Mouse (Mus musculus): ENCODE data around the gene Zfp945.
"Not testable (repeated sequence)": the region's sequence is repeated elsewhere in the genome, so short reads cannot be mapped to it uniquely, and the experiment has no call there.

Zfp945 gene

DNA sequence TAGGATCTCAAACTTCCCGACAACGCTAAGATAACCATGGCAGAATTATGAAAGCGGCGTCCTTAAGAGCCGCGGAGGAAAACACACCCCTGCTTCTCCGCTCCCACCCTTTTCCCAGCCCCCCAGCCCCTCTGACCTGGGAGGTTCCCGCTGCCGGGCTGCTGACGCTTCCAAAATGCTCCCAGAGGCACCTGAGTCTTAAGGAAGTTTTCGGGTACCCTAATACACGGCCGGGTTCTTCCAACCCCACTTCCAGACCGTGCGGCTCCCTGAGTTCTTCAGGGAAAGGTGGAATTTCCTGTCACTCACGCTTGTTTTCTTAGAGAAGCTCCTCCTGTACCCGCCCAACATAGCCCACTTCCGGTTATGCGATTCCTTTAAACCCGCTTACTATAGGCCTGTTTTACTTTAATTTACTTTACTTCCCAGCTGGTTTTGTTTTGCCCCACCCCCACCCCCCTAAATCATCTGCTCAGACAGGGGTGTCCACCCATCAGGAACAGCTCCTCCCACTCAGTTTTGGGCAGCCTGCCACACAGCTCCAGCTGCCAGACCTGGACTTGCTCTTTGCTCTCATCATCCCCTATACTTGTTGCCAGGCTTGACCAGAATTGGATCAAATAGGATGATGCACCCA lies at the start of gene Zfp945:
TSS of gene Zfp945 (minus strand) at position 290 of the 637 bp plus-strand sequence.
- DNase-seq = peak; percentile 81

DNA sequence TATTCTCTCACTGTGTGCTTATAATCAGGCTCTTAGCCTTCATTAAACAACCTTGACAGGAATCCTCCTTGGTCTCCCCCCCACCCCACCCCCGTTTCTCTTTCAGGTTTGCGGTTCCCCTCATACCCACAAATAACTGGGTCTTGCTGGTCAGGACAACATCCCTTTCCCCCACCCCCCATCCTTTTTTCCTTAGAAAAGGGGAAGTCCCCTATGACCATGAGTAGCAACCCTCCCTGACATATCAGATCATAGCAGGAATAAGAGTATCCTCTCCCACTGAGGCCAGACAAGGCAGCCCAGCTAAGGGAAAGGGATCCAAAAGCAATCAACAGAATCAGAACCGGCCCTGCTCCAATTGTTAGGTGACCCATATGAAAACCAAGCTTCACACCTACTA lies 21.4 kb upstream of the Zfp945 start:
- no peak for DNase-seq

DNA sequence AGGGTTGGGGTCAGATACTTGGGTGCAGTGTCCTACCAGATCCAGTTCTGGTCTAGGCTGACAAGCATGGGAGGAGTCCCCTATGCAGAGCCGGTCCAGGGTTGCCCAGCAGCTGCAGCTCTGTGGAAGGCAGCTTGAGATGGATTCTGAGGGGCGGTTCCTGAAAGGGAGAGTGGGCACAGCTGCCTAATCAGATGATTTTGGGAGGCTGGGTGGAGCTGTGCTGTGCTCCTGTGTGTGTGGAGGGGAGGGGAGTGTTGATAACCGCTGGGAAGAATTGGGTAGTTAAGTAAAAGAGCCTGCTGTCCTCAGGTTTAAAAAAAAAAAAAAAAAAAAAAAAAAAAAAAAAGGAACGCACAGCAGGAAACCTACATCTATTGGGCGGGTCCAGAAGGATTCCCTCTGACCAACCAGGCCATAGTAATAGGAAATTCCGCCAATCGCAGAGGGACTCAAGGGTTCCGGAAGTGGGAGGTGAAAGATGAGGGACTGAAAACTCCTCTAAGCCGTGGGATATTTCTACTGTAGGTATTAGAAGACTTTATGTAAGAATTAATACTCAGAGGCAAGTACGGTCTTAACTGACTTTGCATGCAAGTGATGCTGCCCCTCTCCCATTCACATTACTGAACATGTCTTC lies 17.2 kb upstream of the Zfp945 start:
- no peak for DNase-seq

DNA sequence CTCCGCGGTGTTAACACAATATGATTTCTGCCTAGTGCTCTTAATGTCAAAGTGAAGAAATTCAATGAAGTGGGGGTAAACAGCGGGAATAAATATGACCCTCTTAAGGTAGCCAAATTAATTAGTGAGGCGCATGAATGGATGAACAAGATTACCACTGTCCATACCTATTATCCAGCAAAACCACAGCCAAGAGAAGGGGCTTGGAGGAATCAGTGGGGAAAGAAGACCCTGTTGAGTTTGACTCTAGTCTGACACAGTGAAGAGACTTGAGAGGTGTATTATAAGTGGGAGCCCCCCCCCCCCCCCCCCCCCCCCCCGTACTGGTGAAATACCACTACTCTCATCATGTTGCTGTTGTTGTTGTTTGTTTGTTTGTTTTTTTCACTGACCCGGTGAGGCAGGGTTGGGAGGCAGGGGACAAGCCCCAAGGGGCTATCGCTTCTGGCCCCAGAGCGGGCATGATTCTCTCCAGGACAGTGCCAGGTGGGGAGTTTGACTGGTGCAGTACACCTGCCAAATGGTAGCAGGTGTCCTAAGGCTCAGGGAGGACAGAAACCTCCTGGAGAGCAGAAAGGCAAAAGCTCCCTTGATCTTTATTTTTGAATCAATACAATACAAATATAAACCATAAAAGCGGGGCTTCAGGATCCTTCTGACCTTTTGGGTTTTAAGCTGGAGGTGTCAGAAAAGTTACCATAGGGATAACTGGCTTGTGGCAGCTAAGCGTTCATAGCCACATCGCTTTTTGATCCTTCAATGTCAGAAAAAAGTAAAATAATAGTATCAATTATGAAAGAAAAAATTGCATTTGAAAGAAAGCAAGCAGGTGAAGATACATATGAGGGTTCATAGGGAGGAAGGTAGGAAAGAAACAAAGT lies 10.7 kb upstream of the Zfp945 start:
- DNase-seq = no peak

DNA sequence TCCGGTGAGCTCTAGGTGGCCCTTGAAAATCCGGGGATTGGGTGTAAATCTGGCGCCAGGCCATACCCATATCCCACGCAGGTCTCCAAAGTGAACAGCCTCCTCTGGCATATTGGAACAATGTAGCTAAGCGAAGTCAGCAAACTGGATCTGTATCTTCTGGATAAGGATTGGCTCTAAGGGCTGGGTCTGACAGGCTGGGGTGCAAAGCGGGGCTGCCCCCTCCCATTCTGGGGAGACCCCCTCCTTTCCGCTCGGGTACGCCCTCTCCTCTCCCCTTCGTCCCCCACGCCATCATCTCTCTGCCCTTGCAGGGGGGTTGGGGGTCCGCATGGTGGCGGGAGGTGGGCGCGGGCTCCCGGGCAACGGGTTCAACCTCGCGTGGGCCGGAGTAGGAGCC lies 9.4 kb upstream of the Zfp945 start:
- no peak for DNase-seq

DNA sequence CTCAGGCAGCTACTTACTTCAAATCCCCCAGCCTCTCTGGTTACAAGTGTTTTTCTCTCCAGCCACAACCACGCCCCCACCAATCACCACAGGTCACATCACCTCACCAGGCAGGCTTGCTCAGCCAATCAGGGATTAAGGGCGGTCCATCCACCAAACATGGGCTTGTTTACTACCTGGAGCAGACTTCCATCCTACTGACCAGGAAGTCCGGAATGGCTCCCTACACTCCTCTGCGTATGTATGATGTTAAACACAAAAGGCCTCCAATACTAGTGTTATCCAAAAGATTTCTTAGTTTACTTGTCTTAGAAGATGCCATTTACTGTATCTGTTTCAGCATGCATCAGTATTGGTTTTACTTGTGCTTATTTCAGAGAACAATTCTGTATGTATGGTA lies 8.6 kb upstream of the Zfp945 start:
- DNase-seq = not testable (repeated sequence)

DNA sequence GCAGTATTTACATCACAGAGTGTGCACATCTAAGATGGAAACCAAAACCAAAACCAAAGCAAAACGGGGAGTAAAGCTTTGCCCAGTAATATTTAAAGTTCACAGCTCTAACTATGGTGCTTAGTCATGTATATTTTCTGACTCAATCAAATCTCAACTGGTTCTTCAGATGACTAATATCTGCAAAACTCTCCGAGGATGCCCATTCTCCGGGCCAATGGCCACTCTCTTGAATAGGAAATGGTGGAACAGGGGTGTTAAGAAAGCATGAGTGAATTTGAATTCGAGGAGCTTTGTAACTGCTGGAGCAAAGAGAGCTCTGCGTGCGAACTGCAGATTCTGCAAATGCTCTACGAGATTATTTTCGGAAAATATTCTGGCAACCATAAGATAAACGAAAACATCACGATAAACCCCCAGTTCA lies 501 bp downstream of the Zfp945 start:
- DNase-seq = no peak

DNA sequence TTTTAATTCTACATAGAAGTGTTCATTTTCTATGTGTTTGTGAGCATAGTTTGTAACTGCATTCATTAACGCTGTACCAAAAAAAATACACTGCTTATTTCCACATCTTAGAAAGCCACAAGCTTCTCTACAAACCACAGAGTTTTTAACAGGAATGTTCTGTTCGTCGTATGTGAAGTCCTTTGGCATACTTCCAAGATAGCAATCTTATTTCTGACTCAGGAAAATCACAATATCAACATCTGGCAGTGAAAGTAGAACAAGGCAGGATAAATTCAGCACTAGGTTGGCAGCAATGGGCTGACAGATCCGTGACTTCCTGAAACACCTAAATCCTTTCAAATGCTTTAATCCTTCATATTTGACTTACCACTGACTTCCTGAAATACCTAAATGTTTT lies 45.8 kb downstream of the Zfp945 start:
- DNase-seq = no peak

DNA sequence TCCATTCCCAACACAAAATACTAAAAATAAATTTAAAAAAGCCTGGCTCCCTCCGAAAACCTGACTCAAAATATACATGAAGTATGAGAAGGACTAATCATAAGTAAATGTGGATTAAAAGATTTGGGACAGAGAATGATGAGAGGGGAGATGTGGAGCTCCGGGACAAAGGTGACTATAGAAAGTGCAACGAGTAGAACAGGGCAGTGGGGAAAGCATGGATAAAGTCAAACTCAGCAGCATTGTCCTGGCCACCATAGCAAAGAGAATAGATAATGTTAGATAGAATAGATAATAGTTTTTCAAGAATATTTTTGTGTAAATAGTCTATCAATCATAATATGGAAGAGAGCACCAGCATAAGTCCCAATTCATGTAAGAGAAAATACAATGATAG lies 48.7 kb downstream of the Zfp945 start:
- no peak for DNase-seq

DNA sequence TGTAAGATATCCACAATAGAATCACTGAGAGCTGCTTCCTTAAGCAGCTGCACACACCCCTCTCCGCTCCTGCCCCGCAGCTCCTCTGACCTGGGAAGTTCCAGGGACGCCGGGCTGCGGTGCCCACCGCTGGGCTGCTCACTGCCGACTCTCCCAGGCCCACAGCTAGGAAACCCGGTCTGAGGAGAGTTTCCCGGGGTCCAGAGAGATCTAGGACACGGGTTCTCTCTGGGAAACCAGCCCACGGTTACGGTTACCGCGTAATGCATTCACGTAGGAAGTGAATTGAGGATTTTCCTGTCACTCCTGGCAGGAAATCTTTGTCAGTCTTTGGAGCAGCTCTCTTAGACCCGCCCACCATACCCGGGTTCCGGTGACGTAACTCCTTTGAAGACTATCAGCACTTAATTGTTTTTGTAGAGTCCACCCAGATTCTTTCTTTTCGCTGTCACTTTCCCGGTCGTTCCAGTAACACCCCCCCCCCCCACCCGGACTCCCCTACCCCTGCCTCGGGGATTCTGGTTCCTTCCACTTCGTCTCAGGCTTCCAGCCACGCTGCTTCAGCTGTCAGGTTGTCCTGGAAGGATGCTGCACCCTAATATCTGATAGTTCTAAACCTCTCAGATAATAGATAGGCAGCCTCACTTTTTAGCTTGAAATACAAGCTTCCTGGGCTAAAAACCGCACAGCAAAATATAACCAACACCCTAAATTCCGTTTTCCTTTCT lies 49.3 kb downstream of the Zfp945 start:
- peak; percentile 67 for DNase-seq

DNA sequence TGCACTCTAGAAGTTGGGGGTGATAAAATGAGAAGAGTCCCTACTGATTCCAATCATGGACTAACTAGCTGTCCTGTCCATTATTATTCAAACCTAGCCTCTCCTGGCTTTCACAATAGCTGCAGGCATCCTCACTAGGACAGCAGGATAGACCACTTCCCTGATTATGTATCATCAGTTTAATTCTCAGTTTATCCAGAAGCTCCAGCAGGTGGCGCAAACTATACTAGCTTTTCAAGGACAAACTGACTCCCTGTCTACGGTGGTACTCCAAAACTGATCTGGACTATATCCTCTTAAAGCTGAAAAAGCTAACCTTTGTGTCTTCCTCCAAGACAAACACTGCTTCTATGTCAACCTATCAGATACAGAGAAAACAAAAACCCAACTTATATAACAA lies 67.2 kb downstream of the Zfp945 start:
- no peak for DNase-seq

Data from kidney, adult 18-20 months (tissue).